Mouse (Mus musculus) heart, adult 2 months (tissue): ENCODE results near the gene Tmem51. TPM values are rescaled to one million over a fixed set of nuclear protein-coding genes. Genes with fewer than 3 reads are reported as not detected.
A peak's percentile ranks its signal among the peaks of the same experiment; 100 is the strongest.

ENCODE experiments used
- DNase-seq, 2 experiments: peaks; one replicate each; pipeline ENCODE4 v3.0.0; 2021
- H3K27ac ChIP-seq: fragments of 200-600 bp; 2 replicates; pipeline ENCODE4 v1.8.1; 2022
- H3K27me3 ChIP-seq: fragments of 200-500 bp; 2 replicates; pipeline ENCODE4 v1.6.1; 2012; ENCODE audit warnings: mild to moderate bottlenecking, low read length, inconsistent platforms, mixed read lengths; ENCODE audit not compliant: control insufficient read depth, insufficient read depth
- H3K36me3 ChIP-seq: fragments of 200-500 bp; 2 replicates; pipeline ENCODE4 v1.6.1; 2012; ENCODE audit warnings: low read length, inconsistent platforms; ENCODE audit not compliant: control insufficient read depth, insufficient read depth
- H3K4me1 ChIP-seq: fragments of 200-500 bp; 2 replicates; pipeline ENCODE4 v1.6.1; 2011; ENCODE audit warnings: low read length; ENCODE audit not compliant: control insufficient read depth, insufficient read depth
- H3K4me3 ChIP-seq: fragments of 200-600 bp; 2 replicates; pipeline ENCODE4 v1.8.1; 2022
- H3K79me2 ChIP-seq: fragments of 200-500 bp; replicated peaks from 2 replicates; pipeline ENCODE4 v1.6.1; 2012; ENCODE audit warnings: mild to moderate bottlenecking, inconsistent platforms, low read length, moderate library complexity, mixed read lengths; ENCODE audit not compliant: control insufficient read depth, insufficient read depth
- H3K9ac ChIP-seq: fragments of 200-500 bp; 2 replicates; pipeline ENCODE4 v1.6.1; 2012; ENCODE audit warnings: low read depth, mild to moderate bottlenecking, control low read depth, inconsistent platforms, low read length, mixed read lengths
- CTCF ChIP-seq: fragments of 200-600 bp; IDR thresholded peaks from 2 replicates; pipeline ENCODE4 v1.8.1; 2022; ENCODE audit warnings: antibody characterized with exemption, mild to moderate bottlenecking, moderate library complexity
- EP300 ChIP-seq: fragments of 200-500 bp; IDR thresholded peaks from 2 replicates; pipeline ENCODE4 v1.6.1; 2011; ENCODE audit warnings: low read depth, low read length, control low read depth; ENCODE audit not compliant: insufficient read depth
- POLR2A ChIP-seq: fragments of 200-500 bp; IDR thresholded peaks from 2 replicates; pipeline ENCODE4 v1.6.1; 2011; ENCODE audit warnings: mild to moderate bottlenecking, low read depth, low read length, control low read depth; ENCODE audit not compliant: insufficient read depth
- WGBS: fragments of 180-500 bp; shearing (Covaris S2); methylation state at CpG from one replicate; pipeline ENCODE4 v1.1.7; 2018; 5-methylcytosine and 5-hydroxymethylcytosine counted together
- intact Hi-C: fragments of 180-260 bp; cut with DNase I; formaldehyde crosslinking; loops from one replicate; pipeline ENCODE4 v1.15.1; 2025
- polyA plus RNA-seq: library from polyadenylated mRNA; depleted of rRNA; stranded (reverse); fragments of >200 nt; gene quantifications from 2 replicates; pipeline ENCODE4 v1.2.3, GENCODE M21; 2012
- total RNA-seq, 2 experiments: library from RNA; stranded (reverse); gene quantifications; 2 replicates each; pipeline ENCODE4 v1.2.3; 2021

Tmem51 gene
- total and polyA plus RNA-seq, 3 experiments: 5.5 to 13.1 (median 6.0) TPM

DNA sequence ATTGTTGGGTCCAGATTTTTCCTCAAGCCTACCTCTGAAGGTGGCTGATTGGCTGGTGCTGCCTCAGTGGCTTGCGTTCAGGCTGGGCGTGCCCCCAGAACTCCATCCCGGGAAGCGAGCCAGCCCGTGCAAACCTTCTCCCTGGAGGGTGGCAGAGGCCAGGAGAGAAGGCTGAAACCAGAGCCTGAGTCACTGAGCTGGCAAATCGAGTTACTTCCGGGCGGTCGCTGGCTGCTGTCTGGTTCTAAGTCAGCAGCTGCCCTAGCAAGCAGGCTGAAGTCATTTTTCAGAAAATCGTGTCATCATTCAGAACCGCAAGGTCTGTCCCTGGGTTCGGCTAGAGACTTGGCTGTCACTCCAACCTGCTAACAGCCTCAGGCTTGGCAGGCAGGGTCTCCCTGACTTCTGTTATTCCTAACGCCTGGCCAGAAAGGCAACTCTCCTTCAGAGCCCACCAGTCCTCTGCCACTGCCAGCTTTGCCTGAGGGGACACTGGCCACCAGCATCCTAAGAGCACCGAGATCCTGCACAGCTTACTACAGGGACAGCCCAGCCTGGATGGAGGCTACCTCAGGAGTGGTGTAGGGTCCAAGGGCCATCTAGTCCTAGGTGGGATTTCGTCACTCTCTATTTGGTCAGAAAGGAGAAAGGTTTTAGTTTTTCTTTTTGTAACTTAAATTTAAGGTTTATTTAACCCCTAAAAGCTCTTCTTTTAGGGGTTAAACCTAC is 11.6 kb upstream of the Tmem51 start:
- H3K79me2 ChIP-seq: no peaks in the 10 kb centered on the region
- H3K4me1 ChIP-seq: peaks cover 12% of the 10 kb centered on the region
- peak overlapping the region; percentile 26; the same call in 1 of the 2 replicates for H3K27ac ChIP-seq
- WGBS: 45% methylated on average over 15 of the region's 15 CpGs
- intact Hi-C loops: no loop called here
- no peaks in the 10 kb centered on the region for H3K27me3 ChIP-seq
- TF ChIP-seq POLR2A (no peak), CTCF (no peak), EP300 (0 out of 2 replicates have a peak, but pooled peaks have one; percentile 21)
- DNase-seq: peak; percentile 81 to 84
- no peak overlapping the region for H3K4me3 ChIP-seq
- no peaks in the 10 kb centered on the region for H3K36me3 ChIP-seq
- H3K9ac ChIP-seq: no peak overlapping the region

DNA sequence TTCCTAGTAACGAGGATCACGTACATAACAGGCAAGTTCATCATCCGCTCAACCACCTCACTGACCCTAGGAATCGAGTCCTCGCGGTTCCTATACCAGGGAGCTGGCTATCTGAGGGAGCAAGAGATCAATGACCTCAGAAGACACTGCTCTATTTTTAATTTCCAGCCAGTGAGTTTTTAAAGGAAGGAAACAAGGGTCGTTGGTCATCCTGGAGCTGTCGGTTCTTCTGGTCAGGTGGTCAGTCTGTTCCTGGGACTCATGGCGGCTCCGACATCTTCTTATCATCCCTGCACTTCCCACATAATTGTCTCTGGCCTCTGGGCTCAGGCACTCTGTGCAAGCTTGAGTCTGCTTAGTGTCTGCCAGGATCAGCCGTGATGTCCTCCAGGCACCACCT is 10.3 kb upstream of the Tmem51 start:
- no peak for TF ChIP-seq EP300
- TF ChIP-seq POLR2A: no peak
- no peak for TF ChIP-seq CTCF
- Histone ChIP-seq H3K4me3 (no peak overlapping the region), H3K36me3 (no peaks in the 10 kb centered on the region), H3K27ac (no peak overlapping the region), H3K79me2 (no peaks in the 10 kb centered on the region), H3K27me3 (no peaks in the 10 kb centered on the region), H3K9ac (no peak overlapping the region), H3K4me1 (peaks cover 12% of the 10 kb centered on the region)
- WGBS: 28% methylated on average over 11 of the region's 11 CpGs
- no peak for DNase-seq
- intact Hi-C loops: no loop called here

DNA sequence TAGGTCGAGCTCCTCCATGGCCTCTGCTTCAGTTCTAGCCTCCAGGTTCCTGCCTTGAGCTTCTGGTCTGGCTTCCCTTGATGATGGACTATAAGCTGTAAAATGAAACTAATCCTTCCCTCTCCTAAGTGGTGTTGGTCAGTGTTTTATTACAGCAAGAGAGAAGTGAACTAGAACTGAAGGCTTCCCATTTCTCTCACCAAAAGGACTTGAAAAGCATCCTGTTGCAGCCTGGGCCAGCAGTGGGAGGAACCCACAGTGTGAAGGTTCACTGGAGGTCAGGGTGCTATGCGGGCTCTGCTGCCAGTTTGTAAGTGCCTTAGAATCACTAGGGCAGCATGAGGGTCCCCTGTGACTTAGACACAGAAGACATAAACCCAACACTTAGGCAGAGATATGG is 7.0 kb upstream of the Tmem51 start:
- Histone ChIP-seq H3K4me1 (peaks cover 5% of the 10 kb centered on the region), H3K4me3 (no peak overlapping the region), H3K9ac (no peak overlapping the region), H3K27ac (no peak overlapping the region), H3K36me3 (no peaks in the 10 kb centered on the region), H3K79me2 (no peaks in the 10 kb centered on the region), H3K27me3 (no peaks in the 10 kb centered on the region)
- intact Hi-C loops: no loop called here
- WGBS: 74% methylated on average over 2 of the region's 2 CpGs
- DNase-seq: no peak
- TF ChIP-seq EP300 (no peak), POLR2A (no peak), CTCF (no peak)

- no peak overlapping the region for H3K27ac ChIP-seq
- no peak for TF ChIP-seq POLR2A
- TF ChIP-seq CTCF: no peak
- no peak for TF ChIP-seq EP300
- intact Hi-C loops: no loop called here
- H3K4me3 ChIP-seq: no peak overlapping the region
- H3K4me1 ChIP-seq: peaks cover 2% of the 10 kb centered on the region
- H3K36me3 ChIP-seq: no peaks in the 10 kb centered on the region
- H3K79me2 ChIP-seq: no peaks in the 10 kb centered on the region
- 91% methylated on average over 6 of the region's 6 CpGs for WGBS
- DNase-seq: no peak
- H3K27me3 ChIP-seq: no peaks in the 10 kb centered on the region
- H3K9ac ChIP-seq: no peak overlapping the region
These were observed 5.9 kb upstream of the Tmem51 start for GRCm38 (mm10) chr4:142089966-142090365.

DNA sequence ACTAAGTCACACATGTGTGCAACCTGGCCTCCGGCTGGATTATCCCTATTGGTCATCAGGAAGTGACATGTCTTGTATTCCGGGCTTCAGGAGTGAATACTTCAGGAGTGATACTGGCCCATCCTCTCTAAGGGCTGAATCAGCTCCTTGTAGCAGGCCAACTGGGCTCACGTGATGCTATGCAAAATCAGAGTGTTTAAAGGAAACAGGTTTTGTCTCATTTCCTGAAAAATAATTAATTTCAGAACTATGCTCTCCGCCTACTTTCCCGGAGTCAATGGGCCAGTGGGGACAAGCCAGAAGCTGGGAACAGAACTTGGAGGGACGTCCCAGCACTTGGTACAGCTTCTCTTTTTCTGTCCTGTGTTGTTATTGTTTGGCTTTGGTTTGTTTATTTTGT is 4.7 kb upstream of the Tmem51 start:
- DNase-seq: no peak
- Histone ChIP-seq H3K79me2 (no peaks in the 10 kb centered on the region), H3K36me3 (no peaks in the 10 kb centered on the region), H3K4me1 (no peaks in the 10 kb centered on the region), H3K27ac (no peak overlapping the region), H3K4me3 (no peak overlapping the region), H3K9ac (no peak overlapping the region), H3K27me3 (no peaks in the 10 kb centered on the region)
- TF ChIP-seq CTCF (no peak), EP300 (no peak), POLR2A (no peak)
- intact Hi-C loops: no loop called here
- 49% methylated on average over 6 of the region's 6 CpGs for WGBS

- no peak for TF ChIP-seq EP300
- no peak for TF ChIP-seq CTCF
- TF ChIP-seq POLR2A: no peak
- no peaks in the 10 kb centered on the region for H3K79me2 ChIP-seq
- H3K27me3 ChIP-seq: no peaks in the 10 kb centered on the region
- DNase-seq: no peak
- H3K27ac ChIP-seq: no peak overlapping the region
- no peaks in the 10 kb centered on the region for H3K4me1 ChIP-seq
- 86% methylated on average over 4 of the region's 4 CpGs for WGBS
- no peak overlapping the region for H3K4me3 ChIP-seq
- intact Hi-C loops: no loop called here
- H3K36me3 ChIP-seq: no peaks in the 10 kb centered on the region
- H3K9ac ChIP-seq: no peak overlapping the region
These were observed 4.3 kb upstream of the Tmem51 start for GRCm38 (mm10) chr4:142088409-142088808.
